Mouse (Mus musculus): ENCODE data around the gene Ggt5.

DNA sequence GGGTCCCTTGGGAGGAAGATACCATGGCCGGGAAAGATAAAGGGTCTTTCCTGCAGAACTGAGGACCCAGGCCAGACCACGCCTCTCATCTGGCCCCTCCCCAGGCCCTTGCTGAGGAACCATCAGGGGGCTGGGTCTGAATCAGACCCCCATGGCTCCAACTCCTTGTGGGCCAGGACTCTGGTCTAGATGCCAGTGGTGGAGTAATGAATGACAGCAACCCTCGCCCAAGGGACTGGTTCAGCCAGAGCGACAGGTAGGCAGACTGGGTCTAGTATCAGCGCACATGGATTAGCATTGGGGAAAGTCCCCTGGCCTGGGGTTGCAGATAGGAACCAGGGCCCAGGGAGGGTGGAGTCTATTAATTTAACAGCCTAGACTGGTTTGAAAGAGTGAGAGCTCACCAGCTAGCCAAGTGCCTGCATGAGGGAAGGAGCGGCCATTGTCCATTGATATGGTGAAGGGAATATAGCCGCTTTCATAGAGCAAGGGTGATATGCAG, 52.6 kb downstream of the Ggt5 start:
- TF ChIP-seq CTCF (IDR thresholded peaks at IDR 0.05) (no peak), POLR2A (IDR thresholded peaks at IDR 0.05; ENCODE audit: insufficient read depth, low read depth, low read length) (no peak), EP300 (IDR thresholded peaks at IDR 0.05; ENCODE audit: insufficient read depth, low read depth, low read length) (no peak)
